Mouse (Mus musculus): ENCODE data around the gene Nub1. TPM values are rescaled to one million over a fixed set of nuclear protein-coding genes. Genes with fewer than 3 reads are reported as not detected.

Nub1 gene
- total RNA-seq, 2 experiments from 2014 or later = 66.5 to 67.0 TPM

- no peak for DNase-seq (ENCODE audit: low spot score in 2 of 2)
These were observed 53.2 kb downstream of the Nub1 start for GRCm38 (mm10) chr5:24738517-24738916.

- DNase-seq (ENCODE audit: low spot score in 2 of 2) = peak; percentile 23 to 43
These were observed 53.9 kb downstream of the Nub1 start for GRCm38 (mm10) chr5:24739141-24739753.

- DNase-seq (ENCODE audit: low spot score in 2 of 2) = no peak
These were observed 56.0 kb downstream of the Nub1 start for GRCm38 (mm10) chr5:24741172-24741885.

- DNase-seq (ENCODE audit: low spot score in 2 of 2) = no peak
These were observed 58.6 kb downstream of the Nub1 start for GRCm38 (mm10) chr5:24743956-24744355.

- no peak for DNase-seq (ENCODE audit: low spot score in 2 of 2)
These were observed 62.2 kb downstream of the Nub1 start for GRCm38 (mm10) chr5:24747533-24747932.

GRCm38 (mm10) chr5:24749731-24750130, 64.4 kb downstream of the Nub1 start:
- no peak for DNase-seq (ENCODE audit: low spot score in 2 of 2)

- DNase-seq (ENCODE audit: low spot score in 2 of 2) = peak; percentile 84 to 86
These were observed 65.3 kb downstream of the Nub1 start for GRCm38 (mm10) chr5:24750321-24751304.

- DNase-seq (ENCODE audit: low spot score in 2 of 2) = peak; percentile 54 to 57
These were observed 66.2 kb downstream of the Nub1 start for GRCm38 (mm10) chr5:24751305-24752174.

- no peak for DNase-seq (ENCODE audit: low spot score in 2 of 2)
These were observed 66.8 kb downstream of the Nub1 start for GRCm38 (mm10) chr5:24752175-24752498.

- DNase-seq (ENCODE audit: low spot score in 2 of 2) = no peak
These were observed 71.6 kb downstream of the Nub1 start for GRCm38 (mm10) chr5:24756931-24757330.

GRCm38 (mm10) chr5:24757816-24758215, 72.5 kb downstream of the Nub1 start, which contains the start of gene Crygn:
TSS of gene Crygn (minus strand) at chr5:24758008.
- DNase-seq (ENCODE audit: low spot score in 2 of 2) = no peak

Other genes starting within 250 kb of the Nub1 start
- 100 to 1,000 TPM; 113 to 116 TPM for gene Fastk, start 240.2 kb upstream of the Nub1 start, total RNA-seq (2021)
- gene Tmub1, start 237.7 kb upstream of the Nub1 start, total RNA-seq (2021) = 10 to 100 TPM; 23.1 to 27.5 TPM
- 100 to 1,000 TPM; 540 to 568 TPM for gene Agap3, start 233.4 kb upstream of the Nub1 start, total RNA-seq (2021)
- not detected for gene Gbx1, start 158.3 kb upstream of the Nub1 start, total RNA-seq (2021)
- gene Asb10, start 144.6 kb upstream of the Nub1 start, total RNA-seq (2021) = under 1 TPM; 0.28 to 0.33 TPM
- not detected for gene 4931409K22Rik, start 128.7 kb upstream of the Nub1 start, total RNA-seq (2021)
- 10 to 100 TPM; 59.9 to 61.5 TPM for gene Abcf2, start 108.1 kb upstream of the Nub1 start, total RNA-seq (2021)
- 10 to 100 TPM; 64.3 to 73.2 TPM for gene Chpf2, start 98.8 kb upstream of the Nub1 start, total RNA-seq (2021)
- gene Smarcd3, start 61.1 kb upstream of the Nub1 start, total RNA-seq (2021) = 100 to 1,000 TPM; 112 to 113 TPM
- gene Wdr86, start 45.2 kb downstream of the Nub1 start, total RNA-seq (2021) = 1 to 10 TPM; 1.1 to 4.7 TPM
- 1 to 10 TPM; 2.3 to 3.3 TPM for gene Crygn, start 72.5 kb downstream of the Nub1 start, total RNA-seq (2021)
- 100 to 1,000 TPM; 111 to 117 TPM for gene Rheb, start 157.1 kb downstream of the Nub1 start, total RNA-seq (2021)

Data from layer of hippocampus, postnatal 14 days (tissue).